Mouse (Mus musculus): ENCODE results near the gene Trim31. TPM values are rescaled to one million over a fixed set of nuclear protein-coding genes. Genes with fewer than 3 reads are reported as not detected.

The Trim31 gene
- polyA plus RNA-seq, 1 experiment, result not detected

- no peak overlapping the region for H3K4me3 ChIP-seq (ENCODE audit: insufficient read depth, poor library complexity, severe bottlenecking)
- peak; percentile 28 for TF ChIP-seq CEBPB (IDR thresholded peaks at IDR 0.05; ENCODE audit: low read depth)
- no peak for TF ChIP-seq USF1 (IDR thresholded peaks at IDR 0.05; ENCODE audit: low read depth)
- TF ChIP-seq MAX (IDR thresholded peaks at IDR 0.05), result no peak
- TF ChIP-seq FOSL1 (IDR thresholded peaks at IDR 0.05; ENCODE audit: insufficient read depth, low read length, poor library complexity, severe bottlenecking), result peak; percentile 38
- TF ChIP-seq CTCF (IDR thresholded peaks at IDR 0.05; ENCODE audit: control insufficient read depth, insufficient read depth, insufficient read length), result no peak
Observed at GRCm38 (mm10) chr17:36927496-36928120, 29.7 kb downstream of the Trim31 start.

GRCm38 (mm10) chr17:36929236-36929932 is 31.5 kb downstream of the Trim31 start:
- no peak for TF ChIP-seq MYOD1 (IDR thresholded peaks at IDR 0.05; ENCODE audit: control insufficient read depth, insufficient read length, low read depth)
- no peak for TF ChIP-seq USF1 (IDR thresholded peaks at IDR 0.05; ENCODE audit: low read depth)
- TF ChIP-seq FOSL1 (IDR thresholded peaks at IDR 0.05; ENCODE audit: insufficient read depth, low read length, poor library complexity, severe bottlenecking), result no peak
- TF ChIP-seq CTCF (IDR thresholded peaks at IDR 0.05; ENCODE audit: control insufficient read depth, insufficient read depth, insufficient read length), result no peak
- no peak for TF ChIP-seq MAX (IDR thresholded peaks at IDR 0.05)
- no peak for TF ChIP-seq MYOG (IDR thresholded peaks at IDR 0.05; ENCODE audit: control insufficient read depth, extremely low read depth, insufficient read length)
- TF ChIP-seq CEBPB (IDR thresholded peaks at IDR 0.05; ENCODE audit: low read depth), result no peak
- no peaks in the 10 kb centered on the region for H3K27me3 ChIP-seq (ENCODE audit: control insufficient read depth, insufficient read depth, insufficient read length)
- H3K36me3 ChIP-seq (ENCODE audit: control insufficient read depth, insufficient read depth), result no peaks in the 10 kb centered on the region
- H3K4me3 ChIP-seq (ENCODE audit: insufficient read depth, poor library complexity, severe bottlenecking), result no peak overlapping the region
- H3K79me2 ChIP-seq (ENCODE audit: control insufficient read depth, insufficient read depth), result peaks cover 5% of the 10 kb centered on the region
- H3K79me3 ChIP-seq (ENCODE audit: low read depth), result no peaks in the 10 kb centered on the region
- H3ac ChIP-seq (ENCODE audit: control insufficient read depth, insufficient read length, low read depth), result no peak overlapping the region

More at GRCm38 (mm10) chr17:36927496-36928120, 29.7 kb downstream of the Trim31 start:
- H3ac ChIP-seq (ENCODE audit: control insufficient read depth, insufficient read length, low read depth), result no peak overlapping the region
- peaks cover 5% of the 10 kb centered on the region for H3K79me2 ChIP-seq (ENCODE audit: control insufficient read depth, insufficient read depth)
- no peaks in the 10 kb centered on the region for H3K79me3 ChIP-seq (ENCODE audit: low read depth)
- no peaks in the 10 kb centered on the region for H3K36me3 ChIP-seq (ENCODE audit: control insufficient read depth, insufficient read depth)
- H3K27me3 ChIP-seq (ENCODE audit: control insufficient read depth, insufficient read depth, insufficient read length), result no peaks in the 10 kb centered on the region

GRCm38 (mm10) chr17:36930233-36930632 is 32.3 kb downstream of the Trim31 start:
- no peak overlapping the region for H3ac ChIP-seq (ENCODE audit: control insufficient read depth, insufficient read length, low read depth)
- no peak overlapping the region for H3K4me3 ChIP-seq (ENCODE audit: insufficient read depth, poor library complexity, severe bottlenecking)
- no peak for TF ChIP-seq CTCF (IDR thresholded peaks at IDR 0.05; ENCODE audit: control insufficient read depth, insufficient read depth, insufficient read length)
- TF ChIP-seq USF1 (IDR thresholded peaks at IDR 0.05; ENCODE audit: low read depth), result no peak
- TF ChIP-seq MYOG (IDR thresholded peaks at IDR 0.05; ENCODE audit: control insufficient read depth, extremely low read depth, insufficient read length), result no peak
- TF ChIP-seq MYOD1 (IDR thresholded peaks at IDR 0.05; ENCODE audit: control insufficient read depth, insufficient read length, low read depth), result no peak
- TF ChIP-seq FOSL1 (IDR thresholded peaks at IDR 0.05; ENCODE audit: insufficient read depth, low read length, poor library complexity, severe bottlenecking), result no peak
- TF ChIP-seq MAX (IDR thresholded peaks at IDR 0.05), result no peak
- TF ChIP-seq CEBPB (IDR thresholded peaks at IDR 0.05; ENCODE audit: low read depth), result no peak
- no peaks in the 10 kb centered on the region for H3K36me3 ChIP-seq (ENCODE audit: control insufficient read depth, insufficient read depth)
- H3K27me3 ChIP-seq (ENCODE audit: control insufficient read depth, insufficient read depth, insufficient read length), result no peaks in the 10 kb centered on the region
- peaks cover 8% of the 10 kb centered on the region for H3K79me2 ChIP-seq (ENCODE audit: control insufficient read depth, insufficient read depth)
- H3K79me3 ChIP-seq (ENCODE audit: low read depth), result peaks cover 2% of the 10 kb centered on the region

- H3K79me2 ChIP-seq (ENCODE audit: control insufficient read depth, insufficient read depth), result peaks cover 9% of the 10 kb centered on the region
- peaks cover 2% of the 10 kb centered on the region for H3K79me3 ChIP-seq (ENCODE audit: low read depth)
- no peaks in the 10 kb centered on the region for H3K27me3 ChIP-seq (ENCODE audit: control insufficient read depth, insufficient read depth, insufficient read length)
- TF ChIP-seq FOSL1 (IDR thresholded peaks at IDR 0.05; ENCODE audit: insufficient read depth, low read length, poor library complexity, severe bottlenecking) (no peak), MAX (IDR thresholded peaks at IDR 0.05) (no peak), MYOG (IDR thresholded peaks at IDR 0.05; ENCODE audit: control insufficient read depth, extremely low read depth, insufficient read length) (no peak), CTCF (IDR thresholded peaks at IDR 0.05; ENCODE audit: control insufficient read depth, insufficient read depth, insufficient read length) (no peak), CEBPB (IDR thresholded peaks at IDR 0.05; ENCODE audit: low read depth) (no peak), MYOD1 (IDR thresholded peaks at IDR 0.05; ENCODE audit: control insufficient read depth, insufficient read length, low read depth) (no peak), USF1 (IDR thresholded peaks at IDR 0.05; ENCODE audit: low read depth) (no peak)
- no peaks in the 10 kb centered on the region for H3K36me3 ChIP-seq (ENCODE audit: control insufficient read depth, insufficient read depth)
- no peak overlapping the region for H3ac ChIP-seq (ENCODE audit: control insufficient read depth, insufficient read length, low read depth)
- H3K4me3 ChIP-seq (ENCODE audit: insufficient read depth, poor library complexity, severe bottlenecking), result no peak overlapping the region
Observed at GRCm38 (mm10) chr17:36931130-36931529, 33.2 kb downstream of the Trim31 start.

- Histone ChIP-seq H3K79me2 (ENCODE audit: control insufficient read depth, insufficient read depth) (peaks cover 9% of the 10 kb centered on the region), H3K36me3 (ENCODE audit: control insufficient read depth, insufficient read depth) (no peaks in the 10 kb centered on the region), H3K4me3 (ENCODE audit: insufficient read depth, poor library complexity, severe bottlenecking) (no peak overlapping the region), H3K79me3 (ENCODE audit: low read depth) (peaks cover 2% of the 10 kb centered on the region), H3K27me3 (ENCODE audit: control insufficient read depth, insufficient read depth, insufficient read length) (no peaks in the 10 kb centered on the region), H3ac (ENCODE audit: control insufficient read depth, insufficient read length, low read depth) (no peak overlapping the region)
- TF ChIP-seq FOSL1 (IDR thresholded peaks at IDR 0.05; ENCODE audit: insufficient read depth, low read length, poor library complexity, severe bottlenecking) (peak; percentile 5), MAX (IDR thresholded peaks at IDR 0.05) (peak; percentile 27), CEBPB (IDR thresholded peaks at IDR 0.05; ENCODE audit: low read depth) (no peak), USF1 (IDR thresholded peaks at IDR 0.05; ENCODE audit: low read depth) (no peak)
Observed at GRCm38 (mm10) chr17:36931806-36932205, 33.9 kb downstream of the Trim31 start.

Data from C2C12 (cell line).